Mouse (Mus musculus) forebrain, embryonic 16.5 days (tissue): ENCODE results near the gene Pitx1. TPM values are rescaled to one million over a fixed set of nuclear protein-coding genes. Genes with fewer than 3 reads are reported as not detected.

Source experiments
- ATAC-seq: fragments of 200-750 bp; cut with Nextera tagmentation; 2 replicates; pipeline ENCODE4 v1.8.0; 2017; ENCODE audit warnings: mild to moderate bottlenecking, moderate library complexity
- H3K27ac ChIP-seq: fragments of 300-500 bp; sonication (generic); 2 replicates; pipeline ENCODE4 v1.5.1; 2014; ENCODE audit warnings: low read length, control low read depth
- H3K27me3 ChIP-seq: fragments of 300-500 bp; sonication (generic); replicated peaks from 2 replicates; pipeline ENCODE4 v1.6.1; 2014; ENCODE audit warnings: low read length; ENCODE audit not compliant: control insufficient read depth, insufficient read depth
- H3K36me3 ChIP-seq: fragments of 300-500 bp; sonication (generic); 2 replicates; pipeline ENCODE4 v1.6.1; 2014; ENCODE audit not compliant: control insufficient read depth, insufficient read depth
- H3K4me1 ChIP-seq: fragments of 300-500 bp; sonication (generic); replicated peaks from 2 replicates; pipeline ENCODE4 v1.6.1; 2014; ENCODE audit warnings: low read length; ENCODE audit not compliant: control insufficient read depth, insufficient read depth
- H3K4me2 ChIP-seq: fragments of 300-500 bp; sonication (generic); 2 replicates; pipeline ENCODE4 v1.6.1; 2014; ENCODE audit warnings: mild to moderate bottlenecking, low read length, control low read depth
- H3K4me3 ChIP-seq: fragments of 300-500 bp; sonication (generic); replicated peaks from 2 replicates; pipeline ENCODE4 v1.5.1; 2014; ENCODE audit warnings: mild to moderate bottlenecking, low read length, control low read depth
- H3K9ac ChIP-seq: fragments of 300-500 bp; sonication (generic); replicated peaks from 2 replicates; pipeline ENCODE4 v1.6.1; 2014; ENCODE audit warnings: low read depth, low read length, control low read depth
- H3K9me3 ChIP-seq: fragments of 300-500 bp; sonication (generic); 2 replicates; pipeline ENCODE4 v1.6.1; 2016; ENCODE audit warnings: low read length; ENCODE audit not compliant: control insufficient read depth
- WGBS: fragments of 180-500 bp; shearing (Covaris S2); extraction: QIAGEN DNeasy Blood & Tissue Kit; methylation state at CpG from one replicate; pipeline ENCODE4 v1.1.7; 2014; 5-methylcytosine and 5-hydroxymethylcytosine counted together
- polyA plus RNA-seq: library from polyadenylated mRNA; unstranded; fragments of >200 nt; fragmentation: Nextera tagmentation; extraction: Ambion mirVana; gene quantifications from 2 replicates; pipeline ENCODE4 v1.2.1, GENCODE M21; 2015

Gene Pitx1
- polyA plus RNA-seq, 1 experiment from 2014 or later: not detected

DNA sequence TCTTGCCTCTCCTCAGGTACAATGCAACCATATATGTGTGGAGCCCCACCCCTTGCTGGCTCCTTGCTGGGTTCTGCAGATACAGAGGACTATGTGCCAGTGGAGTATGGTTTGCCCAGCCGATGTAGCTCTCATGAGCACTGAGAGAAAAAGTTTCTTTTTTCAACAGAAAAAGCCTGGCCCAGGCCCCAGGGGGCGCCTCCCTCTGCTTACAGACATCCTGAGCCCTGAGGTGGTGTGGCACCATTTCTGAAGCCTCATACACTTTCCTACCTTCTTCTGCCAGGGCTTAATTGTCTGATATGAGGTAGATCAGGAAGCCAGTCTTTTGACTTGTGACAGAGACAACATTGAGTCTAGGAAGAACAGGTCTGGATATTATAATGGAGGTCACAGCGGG is 16.2 kb upstream of the Pitx1 start:
- Histone ChIP-seq H3K27me3 (0 out of 2 replicates have a peak, but pooled peaks cover 2% of the 10 kb centered on the region), H3K4me3 (no peak overlapping the region), H3K4me1 (no peaks in the 10 kb centered on the region), H3K9ac (no peak overlapping the region), H3K36me3 (no peaks in the 10 kb centered on the region), H3K27ac (no peak overlapping the region), H3K9me3 (no peaks in the 10 kb centered on the region), H3K4me2 (no peak overlapping the region)
- ATAC-seq: no peak
- 62% methylated on average over 3 of the region's 3 CpGs for WGBS

DNA sequence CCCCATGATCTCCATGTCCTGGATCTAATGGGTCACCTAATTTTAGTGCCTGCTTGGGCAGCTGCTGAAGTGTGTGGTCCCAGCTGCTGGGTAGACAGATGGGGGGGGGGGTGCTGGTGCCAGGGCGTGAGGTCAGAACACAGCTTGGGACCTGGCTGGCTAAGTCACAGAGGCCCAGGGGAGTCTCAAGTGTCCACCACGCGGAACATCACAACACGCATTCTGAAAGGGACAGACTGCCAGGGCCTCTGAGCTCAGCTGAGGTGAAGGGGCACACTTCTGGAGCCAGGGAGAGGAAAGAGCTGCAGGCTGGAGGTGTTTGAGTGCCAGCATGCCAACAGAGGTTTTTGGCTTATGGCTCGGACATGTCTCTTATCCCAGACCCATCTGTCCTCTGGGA is 14.7 kb upstream of the Pitx1 start:
- WGBS: 78% methylated on average over 5 of the region's 5 CpGs
- no peak overlapping the region for H3K27ac ChIP-seq

DNA sequence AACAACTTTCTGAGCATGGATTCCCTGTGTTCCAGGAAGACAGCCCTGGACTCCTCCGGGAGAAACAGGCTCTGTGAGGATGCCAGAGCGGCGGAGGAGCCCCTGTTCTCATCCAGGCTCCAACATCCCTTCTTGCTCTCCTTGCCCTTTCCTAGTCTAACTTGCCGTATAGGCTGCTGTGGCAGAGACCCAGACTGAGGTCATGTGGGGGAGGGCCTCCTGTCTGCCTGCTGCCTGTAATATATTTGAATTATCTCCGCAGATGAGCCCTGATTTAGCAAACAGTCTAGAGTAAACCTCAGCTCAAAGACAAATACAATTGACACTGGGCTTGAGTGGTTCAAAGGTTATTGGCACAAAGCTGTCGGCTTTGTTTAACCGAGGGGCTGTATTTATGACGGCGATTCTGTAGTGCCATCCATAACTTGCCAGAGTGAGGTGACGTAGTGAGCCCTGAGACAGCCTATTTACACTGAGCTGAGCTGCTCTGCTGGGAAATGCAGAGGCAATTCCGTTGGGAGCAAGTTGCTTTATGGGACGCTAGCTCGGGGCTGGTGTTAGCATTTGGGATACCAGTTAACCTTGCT is 12.7 kb upstream of the Pitx1 start:
- Histone ChIP-seq H3K27me3 (no peaks in the 10 kb centered on the region), H3K9me3 (peaks cover 2% of the 10 kb centered on the region), H3K4me3 (no peak overlapping the region), H3K9ac (no peak overlapping the region), H3K4me2 (no peak overlapping the region), H3K4me1 (no peaks in the 10 kb centered on the region), H3K27ac (no peak overlapping the region), H3K36me3 (no peaks in the 10 kb centered on the region)
- 69% methylated on average over 13 of the region's 13 CpGs for WGBS
- ATAC-seq: no peak

More for the DNA sequence above, 14.7 kb upstream of the Pitx1 start:
- Histone ChIP-seq H3K9me3 (no peaks in the 10 kb centered on the region), H3K4me1 (no peaks in the 10 kb centered on the region), H3K27me3 (no peaks in the 10 kb centered on the region), H3K9ac (no peak overlapping the region), H3K4me3 (no peak overlapping the region), H3K36me3 (no peaks in the 10 kb centered on the region), H3K4me2 (no peak overlapping the region)
- ATAC-seq: no peak

DNA sequence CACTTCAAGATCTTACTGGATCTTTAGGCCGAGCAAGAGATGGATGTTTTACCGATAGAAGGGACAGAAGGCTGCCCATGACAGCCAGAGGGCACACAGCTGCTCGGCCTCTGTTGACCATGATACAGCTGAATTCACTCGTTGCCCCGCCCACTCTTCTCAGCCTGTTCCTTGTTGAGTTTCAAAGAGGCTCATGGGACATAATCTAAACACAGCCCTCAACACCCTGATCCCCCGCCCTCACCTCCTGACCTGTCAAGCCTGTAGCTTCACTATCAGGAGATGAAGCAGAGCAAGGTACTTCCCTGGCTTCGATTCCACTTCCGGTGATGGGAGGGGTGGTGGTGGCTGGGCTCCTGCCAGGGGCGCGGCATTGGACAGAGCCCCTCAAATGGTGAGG is 11.8 kb upstream of the Pitx1 start:
- no peaks in the 10 kb centered on the region for H3K4me1 ChIP-seq
- no peak overlapping the region for H3K4me2 ChIP-seq
- no peak overlapping the region for H3K4me3 ChIP-seq
- H3K27ac ChIP-seq: no peak overlapping the region
- 0 out of 2 replicates have a peak, but pooled peaks cover 2% of the 10 kb centered on the region for H3K27me3 ChIP-seq
- ATAC-seq: no peak
- no peaks in the 10 kb centered on the region for H3K36me3 ChIP-seq
- 77% methylated on average over 10 of the region's 10 CpGs for WGBS
- H3K9me3 ChIP-seq: peaks cover 4% of the 10 kb centered on the region
- no peak overlapping the region for H3K9ac ChIP-seq

DNA sequence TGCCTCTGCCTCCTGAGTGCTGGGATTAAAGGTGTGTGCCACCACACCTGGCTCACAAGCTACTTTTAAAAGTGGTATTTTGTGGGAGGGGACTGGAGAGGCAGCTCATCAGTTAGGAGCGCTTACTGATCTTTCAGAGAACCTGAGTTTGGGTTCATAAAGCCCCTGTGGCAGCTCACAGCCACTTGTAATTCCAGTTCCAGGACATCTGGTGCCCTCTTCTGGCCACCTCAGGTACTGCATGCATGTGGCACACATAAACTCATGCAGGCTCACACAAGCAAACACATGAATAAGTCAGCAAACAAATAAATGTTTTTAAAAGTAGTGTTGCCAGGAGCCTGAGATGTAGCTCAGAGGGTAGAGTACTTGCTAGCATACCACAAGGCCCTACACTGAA is 7.7 kb upstream of the Pitx1 start:
- no peaks in the 10 kb centered on the region for H3K36me3 ChIP-seq
- H3K4me3 ChIP-seq: no peak overlapping the region
- 89% methylated on average over 1 of the region's 1 CpGs for WGBS
- peaks cover 29% of the 10 kb centered on the region for H3K27me3 ChIP-seq
- peaks cover 4% of the 10 kb centered on the region for H3K9me3 ChIP-seq
- peaks cover 5% of the 10 kb centered on the region; the same call in 1 of the 2 replicates for H3K4me1 ChIP-seq
- no peak overlapping the region for H3K27ac ChIP-seq
- no peak overlapping the region for H3K4me2 ChIP-seq
- no peak overlapping the region for H3K9ac ChIP-seq
- no peak for ATAC-seq

DNA sequence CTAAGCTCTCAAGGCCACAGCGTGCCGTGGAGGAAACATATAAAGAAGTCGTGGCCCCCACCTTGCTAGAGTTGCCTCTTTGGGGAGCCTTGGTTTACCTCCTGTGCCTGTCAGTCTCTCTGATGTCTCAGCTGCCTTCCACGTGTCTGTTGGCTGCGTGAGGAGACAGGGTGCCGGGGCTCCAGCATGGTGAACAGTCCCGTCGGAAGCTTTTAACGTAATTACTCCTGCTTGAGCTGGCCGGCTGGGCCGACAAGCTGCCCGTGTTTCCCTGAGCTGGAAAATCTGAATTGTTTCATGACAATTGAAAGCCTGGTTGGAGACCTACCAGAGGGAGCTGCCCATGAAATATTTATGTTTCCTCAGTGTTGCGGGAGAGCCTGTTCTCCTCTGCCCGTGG is 4.2 kb upstream of the Pitx1 start:
- Histone ChIP-seq H3K4me3 (no peak overlapping the region), H3K4me1 (peaks cover 12% of the 10 kb centered on the region), H3K36me3 (no peaks in the 10 kb centered on the region), H3K27me3 (peaks cover 60% of the 10 kb centered on the region), H3K9me3 (peaks cover 6% of the 10 kb centered on the region), H3K27ac (no peak overlapping the region), H3K9ac (no peak overlapping the region), H3K4me2 (no peak overlapping the region)
- no peak for ATAC-seq
- 14% methylated on average over 14 of the region's 14 CpGs for WGBS

DNA sequence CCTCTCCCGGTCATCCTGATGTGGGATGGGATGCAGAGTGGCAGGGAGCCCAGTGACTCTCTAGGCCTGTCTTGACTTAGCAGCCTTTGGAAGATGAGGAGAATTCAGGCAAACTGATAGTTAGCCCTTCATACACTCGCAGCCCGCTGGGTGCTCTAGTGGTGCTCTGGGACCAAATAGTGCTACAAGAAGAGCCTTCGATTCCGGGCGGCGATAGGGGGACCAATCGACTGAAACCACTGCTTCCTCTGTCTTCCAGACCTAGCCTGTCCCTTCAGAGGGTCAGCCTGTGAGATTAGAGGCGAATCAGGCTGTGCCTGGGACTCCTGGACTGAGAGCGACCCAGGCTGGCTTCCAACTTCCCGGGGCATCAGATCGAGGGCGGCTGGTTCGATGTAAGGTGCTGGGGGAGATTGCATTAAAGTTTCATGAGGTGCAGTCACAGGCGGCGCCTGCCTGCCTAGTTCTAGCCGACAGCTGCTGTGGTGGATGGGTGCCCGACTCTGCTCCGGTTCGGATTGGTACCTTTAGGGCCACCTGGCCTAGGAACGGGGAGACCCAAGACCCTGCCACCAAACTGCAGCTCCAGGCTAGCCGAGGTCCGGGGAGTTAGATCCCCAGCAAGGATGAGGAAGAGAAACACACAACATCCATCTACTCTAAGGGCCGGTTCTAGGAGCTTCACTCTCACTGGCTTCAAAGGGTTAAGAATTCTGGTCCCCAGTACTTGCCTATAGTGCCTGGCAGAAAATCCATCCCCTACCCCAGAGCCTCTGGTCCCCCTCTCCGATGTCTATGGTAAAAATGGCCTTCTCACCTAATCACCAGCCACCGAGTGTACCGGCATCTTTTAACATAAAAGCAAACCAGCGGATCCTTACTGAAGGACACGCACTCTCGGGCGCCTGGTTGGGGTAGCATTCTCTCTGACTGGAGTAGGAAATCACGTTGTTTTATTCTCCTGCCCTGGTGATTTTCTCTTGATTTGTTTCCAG is 1.1 kb upstream of the Pitx1 start:
- Histone ChIP-seq H3K4me1 (peaks cover 12% of the 10 kb centered on the region), H3K27ac (no peak overlapping the region), H3K4me3 (no peak overlapping the region), H3K27me3 (peaks cover 87% of the 10 kb centered on the region), H3K9ac (no peak overlapping the region), H3K9me3 (0 out of 2 replicates have a peak, but pooled peaks cover 2% of the 10 kb centered on the region), H3K36me3 (no peaks in the 10 kb centered on the region), H3K4me2 (no peak overlapping the region)
- ATAC-seq: no peak
- under 1% methylated on average over 32 of the region's 32 CpGs for WGBS

DNA sequence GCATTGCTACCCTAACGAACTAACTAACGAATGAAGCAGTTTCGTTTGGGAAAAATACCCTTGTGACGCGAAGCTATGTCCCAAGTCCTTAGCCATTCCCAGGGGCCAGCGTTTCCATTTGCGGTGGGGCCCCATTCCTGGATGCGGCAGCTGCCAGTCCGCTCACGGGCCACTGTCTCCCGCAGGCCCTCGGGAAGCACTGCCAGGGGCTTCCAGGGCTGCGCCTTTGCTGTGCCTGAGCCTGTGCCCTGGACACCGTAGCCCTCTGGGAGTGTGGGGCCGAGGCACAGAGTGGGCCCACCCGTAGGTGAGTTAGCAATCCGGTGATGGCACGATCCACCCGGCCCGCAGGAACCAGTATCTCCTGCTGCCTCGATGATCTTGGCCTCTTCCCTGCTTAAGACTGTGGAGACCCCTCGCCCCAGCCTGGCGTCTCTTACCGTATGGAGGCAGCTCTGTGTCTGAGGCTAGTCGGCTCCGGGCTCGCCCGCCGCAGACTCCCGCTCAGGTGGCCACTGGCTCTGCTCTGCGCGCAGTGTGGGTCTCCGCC is 369 bp downstream of the Pitx1 start:
- Histone ChIP-seq H3K27ac (no peak overlapping the region), H3K4me1 (peaks cover 21% of the 10 kb centered on the region), H3K9ac (no peak overlapping the region), H3K9me3 (0 out of 2 replicates have a peak, but pooled peaks cover 2% of the 10 kb centered on the region), H3K4me2 (no peak overlapping the region), H3K27me3 (peaks cover 83% of the 10 kb centered on the region), H3K4me3 (no peak overlapping the region), H3K36me3 (no peaks in the 10 kb centered on the region)
- under 1% methylated on average over 33 of the region's 33 CpGs for WGBS
- ATAC-seq: peak; percentile 70

DNA sequence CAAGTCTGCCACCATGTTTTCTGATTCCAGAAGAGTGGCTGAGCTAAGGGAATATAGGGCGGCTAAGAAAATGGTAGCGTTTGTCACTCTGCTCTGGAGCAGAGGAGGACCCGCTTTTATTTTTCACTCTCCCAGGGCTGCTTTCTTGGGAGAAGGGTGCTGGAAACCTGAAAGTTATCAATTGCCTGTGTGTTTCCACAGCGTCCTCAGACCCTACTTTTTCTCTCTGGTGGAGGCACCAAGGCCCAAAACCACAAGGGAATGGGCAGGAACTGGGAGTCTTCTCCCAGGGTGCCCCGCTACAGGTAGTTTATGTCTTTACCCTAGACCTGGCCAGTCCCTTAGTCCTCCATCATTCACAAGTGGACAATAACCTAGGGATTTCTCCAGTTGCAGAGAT is 1.3 kb downstream of the Pitx1 start:
- 0 out of 2 replicates have a peak, but pooled peaks cover 2% of the 10 kb centered on the region for H3K9me3 ChIP-seq
- H3K4me2 ChIP-seq: no peak overlapping the region
- H3K4me3 ChIP-seq: no peak overlapping the region
- no peak overlapping the region for H3K27ac ChIP-seq
- H3K36me3 ChIP-seq: no peaks in the 10 kb centered on the region
- H3K27me3 ChIP-seq: peaks cover 82% of the 10 kb centered on the region
- H3K9ac ChIP-seq: no peak overlapping the region
- no peak for ATAC-seq
- WGBS: 2% methylated on average over 5 of the region's 5 CpGs
- H3K4me1 ChIP-seq: peaks cover 19% of the 10 kb centered on the region
